Mouse (Mus musculus) lung, postnatal 0 days (tissue): Measurements from ENCODE around the gene Lgals9.

ENCODE experiments used
- CTCF ChIP-seq: IDR thresholded peaks from 2 replicates; pipeline ENCODE4 v1.5.1; 2016; ENCODE audit warnings: antibody characterized with exemption, mild to moderate bottlenecking
- EP300 ChIP-seq: IDR thresholded peaks from 2 replicates; pipeline ENCODE4 v1.6.1; 2016; ENCODE audit warnings: antibody characterized with exemption, mild to moderate bottlenecking, control low read depth

GRCm38 (mm10) chr11:78976731-78977510 lies 7.8 kb downstream of the Lgals9 start:
- TF ChIP-seq CTCF (no peak), EP300 (no peak)
